Comparison of ENCODE assay signal across 20 mouse cellular contexts in genomic region chr2:74763976-74764375, GRCm38 (mm10). TPM values are rescaled to one million over a fixed set of nuclear protein-coding genes. Genes with fewer than 3 reads are reported as not detected.
DNase-seq lines count a peak whose midpoint lies in the region; ATAC-seq and TF ChIP-seq lines count a peak whose summit lies in the region.
"Had no signal": no experiment of that assay in that cellular context is flagged by ENCODE, and none has a peak within 500 bp of the region (broad histone marks: within the 10 kb centered on the region; RNA-seq: fewer than 3 reads in every experiment).

No protein-coding gene starts in this region.

- TF ChIP-seq CTCF in E14TG2a.4 (conservative IDR thresholded peaks at IDR 0.05; ENCODE audit: low read length), result no peak

- ATAC-seq in embryonic facial prominence, embryonic 12.5 days (ENCODE audit: insufficient number of reproducible peaks, insufficient read depth, low FRiP score, low TSS enrichment), result no peak
- no peak for ATAC-seq in intestine, embryonic 14.5 days (replicated peaks; ENCODE audit: low FRiP score, low TSS enrichment, low read depth)
- ATAC-seq in intestine, embryonic 16.5 days, result no peak
- ATAC-seq in hindbrain, embryonic 14.5 days (ENCODE audit: low FRiP score), result no peak
- ATAC-seq: forebrain, postnatal 0 days had no signal

- H3K4me2 ChIP-seq in embryonic facial prominence, embryonic 12.5 days (replicated peaks), result 0 out of 2 replicates have a peak overlapping the region, but pooled peaks have one; percentile 91
- H3K4me2 ChIP-seq in intestine, embryonic 14.5 days (ENCODE audit: low read length), result no peak overlapping the region
- no peak overlapping the region for H3K4me2 ChIP-seq in intestine, embryonic 16.5 days (ENCODE audit: low read depth, low read length)
- H3K4me2 ChIP-seq in hindbrain, embryonic 14.5 days (replicated peaks), result peak overlapping the region; percentile 96

- peaks cover 76% of the 10 kb centered on the region for H3K27me3 ChIP-seq in embryonic facial prominence, embryonic 12.5 days
- peaks cover 100% of the 10 kb centered on the region for H3K27me3 ChIP-seq in embryonic facial prominence, embryonic 10.5 days (replicated peaks; ENCODE audit: low read depth, poor library complexity, severe bottlenecking)
- peaks cover 73% of the 10 kb centered on the region for H3K27me3 ChIP-seq in intestine, embryonic 14.5 days (replicated peaks; ENCODE audit: control insufficient read depth, insufficient read depth, low read length)
- peaks cover 42% of the 10 kb centered on the region for H3K27me3 ChIP-seq in intestine, embryonic 16.5 days (replicated peaks; ENCODE audit: control insufficient read depth, insufficient read depth, low read length)
- H3K27me3 ChIP-seq in E14TG2a.4 (ENCODE audit: insufficient read depth, low read length), result peaks cover 80% of the 10 kb centered on the region
- H3K27me3 ChIP-seq in hindbrain, embryonic 14.5 days (ENCODE audit: control insufficient read depth, insufficient read depth, low read length), result peaks cover 74% of the 10 kb centered on the region

- H3K4me1 ChIP-seq in embryonic facial prominence, embryonic 12.5 days, result peaks cover 15% of the 10 kb centered on the region
- H3K4me1 ChIP-seq in embryonic facial prominence, embryonic 10.5 days, result peaks cover 22% of the 10 kb centered on the region
- H3K4me1 ChIP-seq in intestine, embryonic 14.5 days (replicated peaks; ENCODE audit: control insufficient read depth, insufficient read depth, low read length), result peaks cover 16% of the 10 kb centered on the region
- H3K4me1 ChIP-seq in intestine, embryonic 16.5 days (ENCODE audit: control insufficient read depth, insufficient read depth, low read length), result peaks cover 7% of the 10 kb centered on the region
- H3K4me1 ChIP-seq in E14TG2a.4 (replicated peaks; ENCODE audit: low read depth, low read length), result peaks cover 6% of the 10 kb centered on the region
- H3K4me1 ChIP-seq in hindbrain, embryonic 14.5 days (replicated peaks; ENCODE audit: control insufficient read depth, insufficient read depth, low read length), result peaks cover 16% of the 10 kb centered on the region

- no peak overlapping the region for H3K9ac ChIP-seq in embryonic facial prominence, embryonic 12.5 days
- no peak overlapping the region for H3K9ac ChIP-seq in intestine, embryonic 14.5 days (ENCODE audit: low read length)
- no peak overlapping the region for H3K9ac ChIP-seq in intestine, embryonic 16.5 days (ENCODE audit: low read depth, low read length)
- no peak overlapping the region for H3K9ac ChIP-seq in hindbrain, embryonic 14.5 days
- H3K9ac ChIP-seq: forebrain, postnatal 0 days; midbrain, embryonic 12.5 days had no signal

- WGBS in embryonic facial prominence, embryonic 12.5 days, result 43% methylated on average over 10 of the region's 10 CpGs
- 52% methylated on average over 10 of the region's 10 CpGs for WGBS in embryonic facial prominence, embryonic 10.5 days
- 33% methylated on average over 10 of the region's 10 CpGs for WGBS in intestine, embryonic 14.5 days
- 44% methylated on average over 10 of the region's 10 CpGs for WGBS in intestine, embryonic 16.5 days
- WGBS in hindbrain, embryonic 14.5 days, result 61% methylated on average over 10 of the region's 10 CpGs

- H3K27ac ChIP-seq in embryonic facial prominence, embryonic 12.5 days, result no peak overlapping the region
- H3K27ac ChIP-seq in embryonic facial prominence, embryonic 10.5 days (replicated peaks), result no peak overlapping the region
- H3K27ac ChIP-seq in intestine, embryonic 14.5 days (ENCODE audit: low read depth), result no peak overlapping the region
- no peak overlapping the region for H3K27ac ChIP-seq in intestine, embryonic 16.5 days (ENCODE audit: low read length)
- H3K27ac ChIP-seq in hindbrain, embryonic 14.5 days, result no peak overlapping the region
- H3K27ac ChIP-seq: gastrocnemius, adult 2 months; midbrain, embryonic 12.5 days had no signal

- H3K4me3 ChIP-seq in embryonic facial prominence, embryonic 12.5 days, result peak overlapping the region; percentile 47; the same call in 1 of the 2 replicates
- no peak overlapping the region for H3K4me3 ChIP-seq in embryonic facial prominence, embryonic 10.5 days
- no peak overlapping the region for H3K4me3 ChIP-seq in intestine, embryonic 14.5 days (ENCODE audit: low read depth, low read length)
- H3K4me3 ChIP-seq in intestine, embryonic 16.5 days (ENCODE audit: low read length), result no peak overlapping the region
- H3K4me3 ChIP-seq in E14TG2a.4 (replicated peaks; ENCODE audit: low read length), result peak overlapping the region; percentile 81
- peak overlapping the region; percentile 57; the same call in 1 of the 2 replicates for H3K4me3 ChIP-seq in hindbrain, embryonic 14.5 days (replicated peaks; ENCODE audit: low read length)

- no peaks in the 10 kb centered on the region for H3K36me3 ChIP-seq in embryonic facial prominence, embryonic 12.5 days
- H3K36me3 ChIP-seq in embryonic facial prominence, embryonic 10.5 days (replicated peaks), result no peaks in the 10 kb centered on the region
- no peaks in the 10 kb centered on the region for H3K36me3 ChIP-seq in intestine, embryonic 14.5 days (ENCODE audit: control insufficient read depth, insufficient read depth, low read length)
- H3K36me3 ChIP-seq in intestine, embryonic 16.5 days (ENCODE audit: control insufficient read depth, insufficient read depth, low read length), result no peaks in the 10 kb centered on the region
- no peaks in the 10 kb centered on the region for H3K36me3 ChIP-seq in E14TG2a.4 (ENCODE audit: insufficient read depth, low read length)
- no peaks in the 10 kb centered on the region for H3K36me3 ChIP-seq in hindbrain, embryonic 14.5 days (replicated peaks; ENCODE audit: control insufficient read depth, insufficient read depth)
- H3K36me3 ChIP-seq: midbrain, embryonic 12.5 days had no signal

- H3K9me3 ChIP-seq in embryonic facial prominence, embryonic 12.5 days, result no peaks in the 10 kb centered on the region
- H3K9me3 ChIP-seq in embryonic facial prominence, embryonic 10.5 days, result no peaks in the 10 kb centered on the region
- H3K9me3 ChIP-seq in intestine, embryonic 14.5 days (ENCODE audit: control insufficient read depth, low read length), result no peaks in the 10 kb centered on the region
- H3K9me3 ChIP-seq in intestine, embryonic 16.5 days (ENCODE audit: control insufficient read depth, low read length), result no peaks in the 10 kb centered on the region
- no peaks in the 10 kb centered on the region for H3K9me3 ChIP-seq in E14TG2a.4 (ENCODE audit: low read length)
- no peaks in the 10 kb centered on the region for H3K9me3 ChIP-seq in hindbrain, embryonic 14.5 days (ENCODE audit: control insufficient read depth, low read length)
- H3K9me3 ChIP-seq: midbrain, embryonic 12.5 days had no signal

- DNase-seq in embryonic facial prominence, embryonic 10.5 days (ENCODE audit: low spot score), result no peak
- peak; percentile 61 for DNase-seq in intestine, embryonic 14.5 days (ENCODE audit: low spot score)
- no peak for DNase-seq in hindbrain, embryonic 14.5 days (ENCODE audit: low spot score)
- DNase-seq in cerebellum, adult 11 months, result no peak
- no peak for DNase-seq in B cell, adult 2 months
- DNase-seq: adrenal gland, adult 2 months; cerebellum, adult 2 months; forebrain, postnatal 0 days; gastrocnemius, adult 2 months; heart, adult 18-20 months; layer of hippocampus, postnatal 36 days; lung, postnatal 14 days; right cerebral cortex, postnatal 4 days; thymus, adult 18-20 months had no signal

RNA-seq across cellular contexts. Expression of gene Hoxd1, which starts 1.2 kb away (rescaled TPM):
- polyA plus RNA-seq in embryonic facial prominence, embryonic 12.5 days (2016; fragmentation: Nextera tagmentation; extraction: Ambion mirVana), result 11.8 and 11.9 TPM in 2 replicates
- 0.20 and 0.39 TPM in 2 replicates for polyA plus RNA-seq in embryonic facial prominence, embryonic 10.5 days (2016; fragmentation: Nextera tagmentation; extraction: Ambion mirVana)
- 0.62 TPM in 1 of 2 replicates, not detected in the other for polyA plus RNA-seq in intestine, embryonic 14.5 days (2014; fragmentation: Nextera tagmentation; extraction: Ambion mirVana)
- 0.10 and 0.11 TPM in 2 replicates for polyA plus RNA-seq in intestine, embryonic 16.5 days (2015; fragmentation: Nextera tagmentation; extraction: Ambion mirVana)
- 0.64 and 0.76 TPM in 2 replicates for polyA plus RNA-seq in hindbrain, embryonic 14.5 days (2014; fragmentation: Nextera tagmentation; extraction: Ambion mirVana)
- polyA plus RNA-seq: adrenal gland, adult 2 months; forebrain, postnatal 0 days; large intestine, adult 2 months; liver, embryonic 16.5 days had no signal

RNA-seq across cellular contexts. Expression of gene Gm28230, which starts 37.4 kb away (rescaled TPM):
- polyA plus RNA-seq in embryonic facial prominence, embryonic 12.5 days (2016; fragmentation: Nextera tagmentation; extraction: Ambion mirVana), result 0.13 TPM in 1 of 2 replicates, not detected in the other
- not detected in 2 replicates for polyA plus RNA-seq in embryonic facial prominence, embryonic 10.5 days (2016; fragmentation: Nextera tagmentation; extraction: Ambion mirVana)
- polyA plus RNA-seq in intestine, embryonic 14.5 days (2014; fragmentation: Nextera tagmentation; extraction: Ambion mirVana), result 0.38 and 0.66 TPM in 2 replicates
- 0.24 TPM in 1 of 2 replicates, not detected in the other for polyA plus RNA-seq in intestine, embryonic 16.5 days (2015; fragmentation: Nextera tagmentation; extraction: Ambion mirVana)
- polyA plus RNA-seq in hindbrain, embryonic 14.5 days (2014; fragmentation: Nextera tagmentation; extraction: Ambion mirVana), result 0.82 and 1.3 TPM in 2 replicates
- polyA plus RNA-seq: forebrain, postnatal 0 days; liver, embryonic 16.5 days; midbrain, embryonic 12.5 days had no signal

RNA-seq across cellular contexts. Expression of gene Hoxd4, which starts 52.2 kb away (rescaled TPM):
- polyA plus RNA-seq in embryonic facial prominence, embryonic 12.5 days (2016; fragmentation: Nextera tagmentation; extraction: Ambion mirVana), result 0.14 and 0.25 TPM in 2 replicates
- not detected in 2 replicates for polyA plus RNA-seq in embryonic facial prominence, embryonic 10.5 days (2016; fragmentation: Nextera tagmentation; extraction: Ambion mirVana)
- polyA plus RNA-seq in intestine, embryonic 14.5 days (2014; fragmentation: Nextera tagmentation; extraction: Ambion mirVana), result 1.6 and 2.9 TPM in 2 replicates
- 0.91 and 0.95 TPM in 2 replicates for polyA plus RNA-seq in intestine, embryonic 16.5 days (2015; fragmentation: Nextera tagmentation; extraction: Ambion mirVana)
- 3.1 and 4.3 TPM in 2 replicates for polyA plus RNA-seq in hindbrain, embryonic 14.5 days (2014; fragmentation: Nextera tagmentation; extraction: Ambion mirVana)
- polyA plus RNA-seq: forebrain, postnatal 0 days; liver, embryonic 16.5 days; midbrain, embryonic 12.5 days had no signal

RNA-seq across cellular contexts. Expression of gene Hoxd3, which starts 52.2 kb away (rescaled TPM):
- 1.5 and 2.4 TPM in 2 replicates for polyA plus RNA-seq in embryonic facial prominence, embryonic 12.5 days (2016; fragmentation: Nextera tagmentation; extraction: Ambion mirVana)
- 1.7 and 6.9 TPM in 2 replicates for polyA plus RNA-seq in embryonic facial prominence, embryonic 10.5 days (2016; fragmentation: Nextera tagmentation; extraction: Ambion mirVana)
- 27.6 and 27.8 TPM in 2 replicates for polyA plus RNA-seq in intestine, embryonic 14.5 days (2014; fragmentation: Nextera tagmentation; extraction: Ambion mirVana)
- polyA plus RNA-seq in intestine, embryonic 16.5 days (2015; fragmentation: Nextera tagmentation; extraction: Ambion mirVana), result 13.4 and 15.1 TPM in 2 replicates
- 44.9 and 55.1 TPM in 2 replicates for polyA plus RNA-seq in hindbrain, embryonic 14.5 days (2014; fragmentation: Nextera tagmentation; extraction: Ambion mirVana)
- polyA plus RNA-seq: forebrain, postnatal 0 days; midbrain, embryonic 12.5 days had no signal

RNA-seq across cellular contexts. Expression of gene Hoxd8, which starts 59.6 kb away (rescaled TPM):
- 1.6 and 2.6 TPM in 2 replicates for polyA plus RNA-seq in embryonic facial prominence, embryonic 12.5 days (2016; fragmentation: Nextera tagmentation; extraction: Ambion mirVana)
- not detected in 2 replicates for polyA plus RNA-seq in embryonic facial prominence, embryonic 10.5 days (2016; fragmentation: Nextera tagmentation; extraction: Ambion mirVana)
- polyA plus RNA-seq in intestine, embryonic 14.5 days (2014; fragmentation: Nextera tagmentation; extraction: Ambion mirVana), result 6.1 and 8.4 TPM in 2 replicates
- 3.1 TPM in 2 replicates for polyA plus RNA-seq in intestine, embryonic 16.5 days (2015; fragmentation: Nextera tagmentation; extraction: Ambion mirVana)
- 2.1 and 3.3 TPM in 2 replicates for polyA plus RNA-seq in hindbrain, embryonic 14.5 days (2014; fragmentation: Nextera tagmentation; extraction: Ambion mirVana)
- polyA plus RNA-seq: cerebellum, adult 2 months had no signal

Comparison
In these comparisons a context has a peak if more than half of its experiments do, and no peak if none do; other contexts are left out.
1. H3K4me3 ChIP-seq: peak in embryonic facial prominence, embryonic 12.5 days (single experiment), E14TG2a.4 (single experiment) and hindbrain, embryonic 14.5 days (single experiment); none in embryonic facial prominence, embryonic 10.5 days (single experiment), intestine, embryonic 14.5 days (single experiment) and intestine, embryonic 16.5 days (single experiment).
2. H3K4me2 ChIP-seq: peak in embryonic facial prominence, embryonic 12.5 days (single experiment) and hindbrain, embryonic 14.5 days (single experiment); none in intestine, embryonic 14.5 days (single experiment) and intestine, embryonic 16.5 days (single experiment).